Mouse (Mus musculus): Measurements from ENCODE around the gene Ppp4r2.

The Ppp4r2 gene

GRCm38 (mm10) chr6:100833355-100833754, at the start of gene Ppp4r2:
Ppp4r2 (plus strand) TSS chr6:100833622.
- peak; percentile 77 for DNase-seq (ENCODE audit: low read depth)

GRCm38 (mm10) chr6:100787726-100788125, 45.7 kb upstream of the Ppp4r2 start:
- no peak for DNase-seq (ENCODE audit: low read depth)

GRCm38 (mm10) chr6:100789161-100789560, 44.3 kb upstream of the Ppp4r2 start:
- DNase-seq (ENCODE audit: low read depth) = no peak

- no peak for DNase-seq (ENCODE audit: low read depth)
Observed at GRCm38 (mm10) chr6:100792055-100792659, 41.3 kb upstream of the Ppp4r2 start.

GRCm38 (mm10) chr6:100792973-100793769, 40.3 kb upstream of the Ppp4r2 start:
- no peak for DNase-seq (ENCODE audit: low read depth)

GRCm38 (mm10) chr6:100795797-100796196, 37.6 kb upstream of the Ppp4r2 start:
- DNase-seq (ENCODE audit: low read depth) = no peak

- no peak for DNase-seq (ENCODE audit: low read depth)
Observed at GRCm38 (mm10) chr6:100799290-100799689, 34.1 kb upstream of the Ppp4r2 start.

- DNase-seq (ENCODE audit: low read depth) = no peak
Observed at GRCm38 (mm10) chr6:100799766-100800165, 33.7 kb upstream of the Ppp4r2 start.

- DNase-seq (ENCODE audit: low read depth) = no peak
Observed at GRCm38 (mm10) chr6:100800497-100800955, 32.9 kb upstream of the Ppp4r2 start.

GRCm38 (mm10) chr6:100802381-100803083, 30.9 kb upstream of the Ppp4r2 start:
- DNase-seq (ENCODE audit: low read depth) = no peak

- no peak for DNase-seq (ENCODE audit: low read depth)
Observed at GRCm38 (mm10) chr6:100803250-100803649, 30.2 kb upstream of the Ppp4r2 start.

GRCm38 (mm10) chr6:100807187-100807586, 26.2 kb upstream of the Ppp4r2 start:
- DNase-seq (ENCODE audit: low read depth) = no peak

- no peak for DNase-seq (ENCODE audit: low read depth)
Observed at GRCm38 (mm10) chr6:100807746-100808145, 25.7 kb upstream of the Ppp4r2 start.

GRCm38 (mm10) chr6:100808221-100808778, 25.1 kb upstream of the Ppp4r2 start:
- no peak for DNase-seq (ENCODE audit: low read depth)

- no peak for DNase-seq (ENCODE audit: low read depth)
Observed at GRCm38 (mm10) chr6:100810117-100810516, 23.3 kb upstream of the Ppp4r2 start.

- DNase-seq (ENCODE audit: low read depth) = no peak
Observed at GRCm38 (mm10) chr6:100811731-100812130, 21.7 kb upstream of the Ppp4r2 start.

- DNase-seq (ENCODE audit: low read depth) = no peak
Observed at GRCm38 (mm10) chr6:100821367-100821766, 12.1 kb upstream of the Ppp4r2 start.

GRCm38 (mm10) chr6:100823356-100823755, 10.1 kb upstream of the Ppp4r2 start:
- DNase-seq (ENCODE audit: low read depth) = no peak

- no peak for DNase-seq (ENCODE audit: low read depth)
Observed at GRCm38 (mm10) chr6:100824381-100824965, 8.9 kb upstream of the Ppp4r2 start.

GRCm38 (mm10) chr6:100826046-100826445, 7.4 kb upstream of the Ppp4r2 start:
- no peak for DNase-seq (ENCODE audit: low read depth)

- no peak for DNase-seq (ENCODE audit: low read depth)
Observed at GRCm38 (mm10) chr6:100828565-100828964, 4.9 kb upstream of the Ppp4r2 start.

- DNase-seq (ENCODE audit: low read depth) = no peak
Observed at GRCm38 (mm10) chr6:100829770-100830169, 3.7 kb upstream of the Ppp4r2 start.

All from c-Kit-positive CD71-positive TER-119-negative erythroid progenitor cells, embryonic 14.5 days (primary cell).